Mouse (Mus musculus): ENCODE measurements around the gene S100a3. TPM values are rescaled to one million over a fixed set of nuclear protein-coding genes. Genes with fewer than 3 reads are reported as not detected.
A peak's percentile ranks its signal among the peaks of the same experiment; 100 is the strongest.

The S100a3 gene
- 1 to 10 TPM; 1.7 to 1.8 TPM for total RNA-seq (2021)

DNA sequence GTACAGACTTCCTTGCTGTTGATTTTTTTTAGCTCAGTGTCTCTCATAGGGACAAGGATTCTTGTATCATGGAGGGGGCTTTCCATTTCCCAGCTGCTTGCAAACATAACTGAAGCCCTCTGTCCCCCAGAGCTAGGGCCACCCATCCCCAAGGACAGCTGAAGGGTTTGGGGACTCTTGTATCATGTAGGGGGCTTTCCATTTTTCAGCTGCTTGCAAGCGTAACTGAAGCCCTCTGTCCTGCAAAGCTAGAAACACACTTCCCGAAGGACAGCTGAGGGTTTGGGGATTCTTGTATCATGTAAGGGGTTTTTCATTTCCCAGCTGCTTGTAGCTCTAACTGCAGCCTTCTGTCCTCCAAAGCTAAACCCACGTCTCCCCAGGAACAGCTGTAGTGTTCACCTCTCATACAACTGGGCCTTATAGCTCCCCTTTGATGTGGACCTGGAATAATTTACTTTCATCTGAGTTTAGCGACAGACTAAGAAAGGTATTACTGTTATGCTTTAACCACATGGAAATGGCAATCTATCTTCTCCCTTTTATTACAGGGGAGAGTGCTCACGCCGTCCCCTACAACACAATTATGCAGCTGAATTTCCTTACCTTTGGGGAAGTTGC is at the start of gene S100a3:
Gene S100a3 (plus strand): TSS at position 571 of the 621 bp plus-strand sequence.
- intact Hi-C loops (cut with DNase I), result no loop called here
- no peak for DNase-seq (ENCODE audit: extremely low spot score in 1 of 2, low spot score in 2 of 2)

DNA sequence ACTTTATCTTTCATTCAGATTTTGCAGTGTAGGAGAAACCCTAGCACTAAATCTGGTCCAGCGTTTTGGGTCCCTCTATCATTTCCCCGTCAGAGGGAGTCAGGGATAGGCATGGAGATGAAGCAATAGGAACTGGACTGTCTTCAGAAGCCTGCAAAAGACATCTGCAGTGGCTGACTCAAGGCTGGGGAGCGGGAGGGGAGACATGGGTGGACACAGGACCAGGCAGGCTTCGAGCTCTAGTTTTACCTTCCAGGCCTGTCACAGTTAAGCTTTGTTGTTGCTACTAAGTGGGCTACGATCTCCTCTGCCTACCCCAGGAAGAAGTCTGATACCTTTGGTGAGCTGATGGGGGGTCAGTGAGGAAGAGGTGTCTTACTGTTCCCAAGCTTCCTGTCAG is 48.1 kb upstream of the S100a3 start:
- no peak for DNase-seq (ENCODE audit: extremely low spot score in 1 of 2, low spot score in 2 of 2)
- intact Hi-C loops (cut with DNase I), result no loop called here

DNA sequence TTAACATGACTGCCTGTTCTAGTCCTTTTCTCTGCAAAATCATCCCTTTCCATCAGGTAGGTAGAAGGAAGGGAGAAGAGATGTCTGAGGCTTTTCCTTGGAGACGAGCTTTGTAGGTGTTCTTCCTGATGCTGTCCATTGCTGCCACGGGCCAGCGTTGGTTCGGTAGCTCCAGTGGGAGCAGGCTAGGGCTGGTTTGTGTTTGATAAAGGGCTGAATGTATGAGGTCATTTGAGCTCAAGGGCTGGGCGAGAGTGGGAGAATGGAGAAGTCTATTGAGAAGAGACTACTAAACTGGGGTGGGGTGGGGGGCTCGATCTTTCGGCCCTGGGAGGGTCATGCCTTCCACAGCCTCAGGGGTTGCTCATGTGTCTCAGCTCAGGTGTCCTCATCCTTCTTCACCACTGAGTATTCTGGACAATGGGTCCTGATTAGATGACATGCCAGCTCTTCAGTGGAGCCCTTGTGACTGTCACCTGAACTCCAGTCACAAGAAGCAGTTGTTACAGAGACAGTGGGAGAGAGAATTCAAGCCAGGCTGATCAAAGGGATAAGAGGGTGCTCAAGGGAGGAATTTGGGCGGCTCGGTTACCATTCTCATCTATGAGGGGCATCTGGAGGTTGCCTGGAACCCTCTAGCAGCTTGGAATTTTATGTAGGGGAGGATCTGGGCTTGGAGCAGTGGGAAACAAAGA is 47.3 kb upstream of the S100a3 start:
- no peak for DNase-seq (ENCODE audit: extremely low spot score in 1 of 2, low spot score in 2 of 2)
- intact Hi-C loops (cut with DNase I), result no loop called here

DNA sequence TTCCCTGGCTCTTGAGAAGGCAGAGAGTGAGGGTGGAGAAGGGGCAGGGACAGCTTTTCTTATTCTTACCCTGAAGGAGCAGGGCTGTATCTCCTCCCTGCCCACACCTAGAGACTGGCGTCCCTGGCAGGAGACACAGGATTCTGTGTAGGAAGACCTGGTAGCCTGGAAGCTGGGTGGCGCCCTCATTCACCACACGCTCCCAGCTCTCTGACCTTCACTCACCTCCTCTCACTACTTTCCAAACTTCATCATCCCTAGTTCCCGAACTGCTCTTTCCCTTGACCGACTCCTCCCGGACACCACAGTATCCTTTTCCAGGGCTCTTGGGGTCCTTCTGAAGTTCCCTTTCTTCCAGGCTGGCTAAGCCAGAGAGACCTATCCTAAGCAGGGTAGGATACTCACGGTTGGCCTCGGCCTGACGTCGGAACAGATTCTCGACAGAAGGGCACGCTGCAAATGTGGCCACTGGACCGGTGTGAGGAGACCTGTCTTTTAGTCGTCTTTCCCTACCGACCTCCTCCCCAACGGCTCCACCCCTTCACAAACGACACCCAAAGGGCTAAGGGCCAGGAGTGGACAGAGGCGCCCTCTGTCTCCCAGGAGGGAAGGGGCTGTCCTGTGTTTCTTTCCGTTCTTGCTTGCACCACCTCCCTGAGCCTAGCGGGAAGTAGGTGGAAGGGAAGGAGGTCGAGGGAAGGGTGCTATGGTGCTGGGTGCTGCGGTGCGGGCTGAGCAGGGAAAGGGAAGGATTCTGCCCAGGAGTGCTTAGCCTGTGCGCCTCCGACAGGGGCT is 46.4 kb upstream of the S100a3 start, which contains the start of the genes S100a1 and S100a13:
Gene S100a1 (minus strand): TSS at position 597 of the 795 bp plus-strand sequence.
Gene S100a13 (plus strand): TSS at position 640 of the 795 bp plus-strand sequence.
- intact Hi-C loops (cut with DNase I), result no loop called here
- DNase-seq (ENCODE audit: extremely low spot score in 1 of 2, low spot score in 2 of 2), result peak in 1 of 2 experiments; percentile 79

DNA sequence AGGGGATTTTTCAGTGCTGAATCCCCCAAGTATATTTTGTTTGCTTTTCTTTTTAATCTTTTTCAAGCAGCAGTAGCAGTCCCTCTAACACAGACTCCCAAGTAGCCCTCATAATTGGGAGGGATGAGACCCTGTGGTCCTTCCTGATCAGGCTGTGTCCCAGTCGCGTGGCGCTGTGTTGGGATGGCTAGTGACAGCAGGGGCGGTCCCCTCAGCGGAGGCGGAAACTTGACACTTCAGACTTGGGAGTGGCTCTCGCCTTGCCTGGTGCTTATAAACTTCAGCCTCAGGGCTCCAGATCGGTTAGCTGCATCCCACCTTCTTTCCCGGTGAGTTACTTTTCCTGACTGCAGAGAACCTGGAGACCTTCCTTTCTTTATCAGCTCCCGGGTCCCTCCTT is 45.7 kb upstream of the S100a3 start:
- intact Hi-C loops (cut with DNase I), result no loop called here
- peak in 1 of 2 experiments; percentile 79 for DNase-seq (ENCODE audit: extremely low spot score in 1 of 2, low spot score in 2 of 2)

DNA sequence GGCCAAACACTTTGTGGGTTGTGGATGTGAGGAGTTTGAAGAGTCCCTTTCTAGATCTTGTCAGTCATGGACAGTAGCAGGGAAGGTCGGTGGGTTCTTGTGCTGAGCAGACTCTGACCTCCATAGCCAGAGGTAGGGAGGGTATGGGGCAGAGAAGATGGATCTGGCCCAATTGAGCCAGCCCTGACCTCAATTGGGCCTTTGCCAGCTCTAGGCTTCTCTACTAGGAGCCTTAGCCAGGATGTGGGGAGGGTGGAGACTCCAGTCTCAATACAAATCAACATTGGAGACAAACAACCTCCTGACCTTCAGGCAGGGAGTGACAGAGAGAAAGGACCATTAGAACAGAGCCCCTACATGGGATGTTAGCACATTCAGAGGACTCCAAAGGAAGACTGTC is 45.1 kb upstream of the S100a3 start:
- intact Hi-C loops (cut with DNase I), result no loop called here

DNA sequence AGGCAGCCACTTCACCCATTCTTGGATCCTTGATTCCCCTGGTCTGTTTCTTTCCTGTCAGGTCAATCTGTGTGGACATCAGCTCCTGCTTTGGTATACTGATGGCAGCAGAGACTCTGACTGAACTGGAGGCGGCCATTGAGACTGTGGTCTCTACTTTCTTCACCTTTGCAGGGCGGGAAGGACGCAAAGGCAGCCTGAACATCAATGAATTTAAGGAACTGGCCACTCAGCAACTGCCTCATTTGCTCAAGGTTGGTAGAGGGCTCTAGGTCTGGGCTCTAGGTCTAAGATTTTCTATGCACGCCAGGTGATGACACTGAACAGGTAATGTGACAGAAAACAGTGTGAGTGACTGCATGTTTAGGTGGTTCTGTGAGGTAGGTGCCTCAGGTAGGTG is 44.6 kb upstream of the S100a3 start:
- no peak for DNase-seq (ENCODE audit: extremely low spot score in 1 of 2, low spot score in 2 of 2)
- intact Hi-C loops (cut with DNase I), result no loop called here

More for the DNA sequence above, 45.1 kb upstream of the S100a3 start:
- DNase-seq (ENCODE audit: extremely low spot score in 1 of 2, low spot score in 2 of 2), result peak in 1 of 2 experiments; percentile 64

DNA sequence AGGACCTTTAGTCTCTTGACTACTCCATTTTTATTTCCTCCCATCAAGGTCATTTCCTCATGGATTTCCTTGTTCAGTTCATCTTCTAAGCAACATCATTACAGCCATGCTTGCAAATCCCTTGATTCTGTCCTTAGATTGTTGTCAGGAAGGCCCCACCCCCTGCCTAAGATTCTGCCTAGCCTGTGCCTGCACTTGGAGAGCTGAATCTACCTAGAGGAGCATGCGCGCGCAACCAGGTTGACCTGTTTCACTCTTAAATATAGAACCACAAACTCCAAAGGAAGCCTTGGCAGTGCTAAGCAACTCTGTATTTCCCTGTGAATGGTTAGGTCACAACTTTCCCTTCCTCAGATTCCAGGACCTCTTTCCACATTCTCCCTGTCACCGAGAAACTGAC is 42.7 kb upstream of the S100a3 start:
- intact Hi-C loops (cut with DNase I), result no loop called here
- DNase-seq (ENCODE audit: extremely low spot score in 1 of 2, low spot score in 2 of 2), result no peak

DNA sequence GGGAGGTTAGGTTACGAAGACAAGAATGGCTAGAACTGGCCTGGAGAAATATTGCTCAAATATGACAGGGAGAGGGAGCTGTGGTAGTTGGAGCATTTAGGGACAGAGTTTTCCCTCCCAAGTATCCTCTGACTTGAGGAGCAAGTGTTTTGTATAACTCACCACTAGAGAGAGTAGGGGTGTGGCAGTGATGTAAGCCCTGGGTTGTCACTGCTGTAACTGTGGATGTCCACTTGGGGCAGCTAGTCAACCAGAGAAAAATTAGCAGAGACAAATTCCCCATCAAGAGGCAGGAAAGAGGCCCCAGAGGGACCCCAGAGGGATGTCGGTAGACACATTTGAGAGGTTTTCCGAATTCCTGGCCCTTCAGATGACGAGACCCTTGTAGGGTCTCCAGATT is 35.0 kb upstream of the S100a3 start:
- intact Hi-C loops (cut with DNase I), result loop anchor here (5.0 kb wide), 2 partner anchors 47 to 92 kb away; no protein-coding TSS in a partner anchor
- DNase-seq (ENCODE audit: extremely low spot score in 1 of 2, low spot score in 2 of 2), result peak in 1 of 2 experiments; percentile 36

DNA sequence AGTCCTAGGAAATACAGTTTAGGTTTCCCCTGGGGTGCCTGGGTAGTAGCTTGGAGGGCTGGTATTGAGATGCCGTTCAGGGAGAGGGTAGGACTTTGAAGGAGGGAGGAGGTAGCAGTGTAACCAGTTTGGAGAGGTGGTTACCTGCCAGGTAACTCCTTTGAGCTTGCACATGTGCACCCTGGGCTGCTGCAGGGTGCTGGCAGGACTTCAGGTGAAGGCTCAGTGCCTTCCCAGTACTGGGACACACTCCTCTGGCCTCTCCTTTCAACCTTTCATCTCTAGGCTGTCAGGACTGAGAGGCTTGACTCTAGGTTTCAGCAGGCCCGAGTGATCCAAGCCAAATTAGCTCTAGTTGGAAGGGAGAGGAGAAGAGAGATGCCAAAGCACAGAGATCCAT is 34.3 kb upstream of the S100a3 start:
- no peak for DNase-seq (ENCODE audit: extremely low spot score in 1 of 2, low spot score in 2 of 2)
- intact Hi-C loops (cut with DNase I), result loop anchor here (5.0 kb wide), 2 partner anchors 46 to 91 kb away; no protein-coding TSS in a partner anchor

DNA sequence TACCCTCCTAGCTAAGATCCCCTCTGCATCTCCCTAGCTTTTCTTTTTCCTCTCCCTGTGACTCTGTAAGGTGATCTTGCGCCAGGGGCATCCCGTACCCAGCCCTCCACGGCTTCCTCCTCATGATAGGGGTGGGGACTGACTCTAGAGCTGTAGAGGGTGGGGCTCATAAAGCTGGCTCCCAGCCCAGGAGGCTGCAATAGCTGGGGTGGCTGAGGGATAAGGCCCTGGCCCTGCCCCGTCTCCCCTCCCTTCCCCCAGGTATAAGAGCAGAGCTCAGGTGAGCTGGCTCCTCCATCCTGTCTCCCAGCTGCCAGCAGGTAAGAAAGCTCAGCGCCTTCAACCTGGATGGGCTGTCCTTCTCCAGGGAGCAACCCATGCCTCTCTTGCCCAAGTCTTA is 33.8 kb upstream of the S100a3 start, which contains the start of gene S100a14:
Gene S100a14 (plus strand): TSS at position 277 of the 400 bp plus-strand sequence.
- intact Hi-C loops (cut with DNase I), result loop anchor here (5.0 kb wide), 2 partner anchors 46 to 91 kb away; no protein-coding TSS in a partner anchor
- no peak for DNase-seq (ENCODE audit: extremely low spot score in 1 of 2, low spot score in 2 of 2)

DNA sequence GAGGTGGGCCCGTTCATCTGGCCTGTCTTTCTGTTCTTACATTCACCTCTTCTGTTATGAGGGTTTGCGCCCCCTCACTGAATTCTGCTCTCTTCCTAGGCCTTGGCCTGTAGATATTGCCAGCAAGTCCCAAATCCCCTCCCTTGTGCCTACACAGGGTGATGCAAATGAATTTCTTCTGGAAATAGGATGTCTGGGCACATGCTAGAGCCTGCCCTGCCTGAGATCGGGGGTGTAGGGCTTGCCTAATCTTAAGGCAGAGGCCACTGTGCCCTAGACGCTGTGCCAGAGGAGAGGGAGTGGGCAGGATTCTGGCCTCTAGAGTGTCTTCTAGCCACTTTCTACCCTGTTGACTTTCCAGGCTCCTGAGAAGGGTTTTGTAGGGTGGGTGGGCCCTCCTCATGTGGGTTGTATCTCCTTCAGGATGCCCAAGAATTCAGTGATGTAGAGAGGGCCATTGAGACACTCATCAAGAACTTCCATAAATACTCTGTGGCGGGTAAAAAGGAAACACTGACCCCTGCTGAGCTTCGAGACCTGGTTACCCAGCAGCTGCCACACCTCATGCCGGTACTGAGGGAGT is 33.0 kb upstream of the S100a3 start:
- intact Hi-C loops (cut with DNase I), result loop anchor here (5.0 kb wide), 2 partner anchors 45 to 90 kb away; no protein-coding TSS in a partner anchor
- no peak for DNase-seq (ENCODE audit: extremely low spot score in 1 of 2, low spot score in 2 of 2)

DNA sequence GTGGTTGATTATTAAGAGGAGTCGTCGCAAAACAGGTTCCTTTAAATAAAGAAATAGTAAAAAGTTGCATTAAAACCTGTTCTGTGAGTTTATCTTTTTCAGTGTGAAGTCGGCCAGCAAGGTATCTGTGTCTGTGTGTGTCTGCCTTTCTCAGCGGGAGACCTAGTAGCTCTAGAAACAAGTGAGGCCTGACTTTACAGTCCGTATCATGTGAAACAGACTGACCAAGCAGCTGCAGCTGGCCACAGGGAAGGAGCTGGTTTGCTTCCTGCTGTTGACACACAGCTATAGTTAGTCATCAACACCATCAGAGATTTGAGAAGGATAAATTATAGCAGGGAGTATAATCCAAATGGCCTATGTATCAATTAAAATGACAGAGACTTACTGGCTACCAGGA is 28.7 kb upstream of the S100a3 start:
- intact Hi-C loops (cut with DNase I), result no loop called here
- no peak for DNase-seq (ENCODE audit: extremely low spot score in 1 of 2, low spot score in 2 of 2)

DNA sequence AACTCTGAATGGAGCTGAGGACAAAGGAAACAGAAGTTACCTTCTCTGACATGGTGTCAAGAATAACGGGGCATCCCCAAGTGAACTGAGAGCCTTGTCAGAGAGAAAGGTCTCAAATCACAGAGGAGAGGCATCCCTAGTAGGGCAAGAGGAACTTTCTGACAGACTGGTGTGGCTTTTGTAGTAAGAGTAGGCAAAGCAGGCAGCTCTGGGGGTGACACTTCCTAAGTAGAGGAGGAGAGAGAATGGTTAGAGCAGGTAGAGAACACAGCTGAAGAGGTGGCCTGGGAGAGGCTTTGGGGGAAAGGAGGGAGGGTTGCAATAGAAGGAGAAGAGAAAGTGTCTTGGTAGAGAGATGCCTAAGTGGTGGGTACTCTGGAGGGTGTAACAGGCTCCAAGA is 24.9 kb upstream of the S100a3 start:
- intact Hi-C loops (cut with DNase I), result loop anchor here (5.0 kb wide), 1 partner anchor 42 kb away; no protein-coding TSS in a partner anchor
- no peak for DNase-seq (ENCODE audit: extremely low spot score in 1 of 2, low spot score in 2 of 2)

DNA sequence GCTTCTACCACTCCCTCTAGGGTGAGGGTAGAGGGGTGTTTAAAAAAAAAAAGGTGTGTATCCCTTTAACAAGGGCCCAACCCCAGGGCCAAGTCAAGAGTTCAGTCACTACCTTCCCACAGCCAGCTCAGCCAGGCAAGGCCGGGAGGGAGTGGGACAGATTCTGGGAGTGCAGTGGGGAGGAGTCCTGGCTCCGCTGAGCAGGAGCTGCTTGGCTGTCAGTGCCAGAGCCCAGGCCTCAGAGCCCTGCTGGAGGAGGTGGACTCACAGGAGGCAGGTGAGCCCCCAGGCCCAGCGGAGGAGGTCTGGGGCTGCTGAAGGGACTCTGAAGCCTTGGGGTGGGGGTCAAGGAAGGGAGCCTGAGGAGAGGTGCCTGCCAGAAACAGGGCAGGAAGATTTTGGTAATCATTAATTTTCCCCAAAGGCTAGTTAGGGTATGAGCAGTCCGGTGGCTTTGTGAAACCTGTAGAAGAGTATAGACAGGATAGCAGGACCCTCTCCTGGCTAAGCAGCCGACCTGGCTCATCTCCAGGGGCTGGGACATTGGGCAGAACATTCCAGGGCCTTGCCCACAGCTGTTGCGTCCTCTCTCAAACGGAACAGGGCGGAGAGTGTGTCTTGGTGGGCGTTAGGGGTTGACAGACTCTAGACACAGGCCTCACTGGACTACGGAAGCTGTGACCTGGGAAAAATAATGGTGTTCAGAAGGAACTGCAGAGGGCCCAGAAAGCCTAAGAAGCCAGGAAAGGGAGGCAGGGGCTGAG is 23.1 kb upstream of the S100a3 start, which contains the start of gene S100a16:
Gene S100a16 (plus strand): TSS at position 114 of the 764 bp plus-strand sequence.
- intact Hi-C loops (cut with DNase I), result loop anchor here (5.0 kb wide), 1 partner anchor 40 kb away; no protein-coding TSS in a partner anchor
- peak; percentile 46 to 69 for DNase-seq (ENCODE audit: extremely low spot score in 1 of 2, low spot score in 2 of 2)

DNA sequence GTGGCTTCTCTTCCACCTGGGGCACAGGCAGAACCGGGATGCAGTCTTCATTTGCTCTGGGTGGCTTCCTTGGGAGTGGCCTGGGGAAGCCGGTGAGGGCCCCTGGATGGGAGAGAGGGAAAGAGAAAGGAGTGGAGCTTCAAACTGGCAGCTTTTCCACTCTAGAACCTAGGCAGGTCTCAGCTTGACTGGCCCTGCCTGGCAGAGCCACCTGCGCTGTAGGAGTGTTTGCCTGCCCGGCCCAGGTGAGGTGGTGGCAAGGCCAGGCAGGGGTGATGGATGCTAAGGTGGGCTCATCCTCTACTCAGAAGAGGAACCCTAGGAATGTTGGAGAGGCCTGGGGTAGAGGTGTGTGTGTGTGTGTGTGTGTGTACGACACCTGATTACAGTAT is 22.5 kb upstream of the S100a3 start:
- no peak for DNase-seq (ENCODE audit: extremely low spot score in 1 of 2, low spot score in 2 of 2)
- intact Hi-C loops (cut with DNase I), result loop anchor here (5.0 kb wide), 1 partner anchor 39 kb away; no protein-coding TSS in a partner anchor

DNA sequence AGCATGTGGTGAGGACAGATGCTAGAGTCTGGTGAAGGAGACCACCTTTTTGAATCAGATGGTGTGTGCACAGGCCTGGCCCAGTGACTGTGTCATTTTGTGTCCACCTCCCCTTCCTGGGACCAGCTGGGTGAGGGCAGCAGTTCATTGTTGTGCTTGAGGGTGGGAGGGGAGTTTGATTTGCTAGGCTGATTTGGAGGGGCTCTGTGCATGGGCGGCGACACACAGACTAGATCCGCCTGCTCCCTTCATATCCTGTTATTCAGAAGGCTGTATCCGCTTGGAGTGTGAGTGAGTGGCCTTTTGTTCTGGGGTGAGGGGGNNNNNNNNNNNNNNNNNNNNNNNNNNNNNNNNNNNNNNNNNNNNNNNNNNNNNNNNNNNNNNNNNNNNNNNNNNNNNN is 19.5 kb upstream of the S100a3 start:
- intact Hi-C loops (cut with DNase I), result no loop called here
- peak in 1 of 2 experiments; percentile 66 for DNase-seq (ENCODE audit: extremely low spot score in 1 of 2, low spot score in 2 of 2)

Data from left cerebral cortex, postnatal 10 days (tissue).